Mouse (Mus musculus): Measurements from ENCODE around the gene Pigt.

Pigt gene

DNA sequence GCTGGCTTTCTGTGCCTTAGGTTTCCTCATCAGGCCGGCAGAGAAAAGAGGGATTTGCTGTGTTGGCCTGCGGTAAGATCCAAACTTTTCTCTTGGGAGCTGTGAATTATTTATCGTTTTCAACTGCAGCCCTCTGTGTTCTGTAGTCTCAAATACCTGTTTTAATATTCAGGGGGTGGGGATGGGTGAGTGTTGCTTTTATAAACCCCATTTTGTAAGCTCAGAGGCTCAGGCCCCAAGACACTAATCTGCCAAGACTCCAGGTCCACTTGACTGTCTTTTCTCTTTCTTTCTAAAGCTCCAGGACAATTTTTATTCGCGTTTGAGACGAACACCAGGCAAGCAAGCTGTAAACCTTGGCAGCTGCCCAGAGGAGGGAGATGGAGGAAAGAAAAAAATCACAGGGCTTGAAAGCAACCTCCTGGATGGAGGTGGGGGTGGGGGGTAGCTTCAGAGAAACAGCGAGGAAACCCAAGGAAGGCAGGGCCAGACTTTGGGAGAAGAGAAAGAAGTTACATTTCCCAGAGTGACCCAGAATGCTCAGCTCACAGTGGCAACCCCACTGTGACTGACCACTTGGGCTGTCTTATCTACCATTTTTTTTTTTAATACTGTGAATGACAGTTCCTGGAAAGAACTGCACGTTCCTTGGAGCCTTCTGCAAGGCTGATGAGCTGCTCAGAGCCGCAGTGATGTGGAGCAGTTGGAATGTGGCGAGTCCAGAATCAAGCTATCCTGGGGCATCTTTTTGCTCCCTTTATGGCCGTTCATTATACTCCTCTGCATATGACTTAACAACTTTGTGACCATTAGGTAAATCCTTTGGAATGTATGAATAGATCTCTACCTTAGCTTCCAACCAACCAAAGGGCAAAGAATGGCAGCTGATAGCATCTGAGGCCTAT is 21.2 kb downstream of the Pigt start:
- no peak for DNase-seq (ENCODE audit: extremely low read depth, insufficient read length, low spot score)

DNA sequence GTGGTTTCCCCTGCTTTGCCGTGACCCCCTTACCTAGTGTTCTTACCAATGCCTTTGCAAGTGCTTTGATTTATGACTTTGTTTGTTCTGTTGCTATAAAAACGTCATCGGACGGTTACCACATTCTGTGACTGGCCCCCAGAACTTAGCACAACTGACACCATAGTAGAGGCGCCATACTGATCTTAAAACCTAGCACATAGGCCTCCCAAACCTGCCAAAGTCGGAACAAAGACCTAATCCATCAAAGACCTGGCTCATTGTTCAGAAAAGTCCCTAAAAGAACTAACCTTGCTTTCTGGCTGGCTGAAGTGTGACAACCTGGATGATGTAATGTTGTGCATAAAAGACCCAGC is 21.8 kb downstream of the Pigt start:
- DNase-seq (ENCODE audit: extremely low read depth, insufficient read length, low spot score): no peak

DNA sequence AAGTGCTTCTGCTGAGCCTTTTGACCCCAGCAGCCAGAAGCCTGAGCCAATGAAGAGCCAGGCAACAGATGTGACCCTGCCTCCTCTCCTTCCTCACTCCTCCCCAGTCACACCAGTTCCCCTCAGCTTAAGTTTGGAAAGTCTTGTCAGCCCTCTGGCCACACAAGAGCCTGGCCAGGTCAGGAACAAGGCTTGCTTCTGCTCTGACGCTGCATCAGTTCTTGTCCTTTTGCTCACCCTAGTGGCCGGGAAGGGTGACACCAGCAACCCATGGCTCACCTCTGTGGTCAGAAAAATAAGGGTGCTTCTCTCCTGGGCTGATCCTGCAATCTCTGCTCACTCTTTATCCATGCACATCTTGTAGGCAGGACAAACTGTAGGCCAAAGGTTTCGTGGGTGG is 23.5 kb downstream of the Pigt start:
- DNase-seq (ENCODE audit: extremely low read depth, insufficient read length, low spot score): peak; percentile 67

- peak; percentile 87 for DNase-seq (ENCODE audit: extremely low read depth, insufficient read length, low spot score)
Observed at GRCm38 (mm10) chr2:164521841-164522240, 24.5 kb downstream of the Pigt start.

- DNase-seq (ENCODE audit: extremely low read depth, insufficient read length, low spot score): peak; percentile 63
Observed at GRCm38 (mm10) chr2:164522280-164522679, 25.0 kb downstream of the Pigt start.

- DNase-seq (ENCODE audit: extremely low read depth, insufficient read length, low spot score): no peak
Observed at GRCm38 (mm10) chr2:164523301-164523773, 26.0 kb downstream of the Pigt start.

DNA sequence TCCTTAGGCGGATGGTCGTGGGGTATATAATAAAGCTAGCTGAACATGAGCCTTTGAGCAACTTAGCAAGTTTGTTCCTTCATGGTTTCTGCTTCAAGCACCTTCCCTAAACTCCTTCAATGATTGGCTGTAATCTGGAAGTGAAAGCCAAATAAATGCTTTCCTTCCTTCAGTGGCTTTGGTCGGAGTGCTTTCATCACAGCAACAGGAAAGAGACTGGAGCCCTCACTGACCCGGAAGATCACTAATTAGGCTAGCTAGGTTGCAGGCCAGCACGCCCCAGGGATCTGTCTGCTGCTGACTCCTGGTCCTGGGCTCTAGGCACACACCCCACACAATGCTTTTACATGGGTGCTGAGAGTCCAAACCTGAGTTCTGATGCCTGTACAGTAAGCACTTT is 31.2 kb downstream of the Pigt start:
- no peak for DNase-seq (ENCODE audit: extremely low read depth, insufficient read length, low spot score)

DNA sequence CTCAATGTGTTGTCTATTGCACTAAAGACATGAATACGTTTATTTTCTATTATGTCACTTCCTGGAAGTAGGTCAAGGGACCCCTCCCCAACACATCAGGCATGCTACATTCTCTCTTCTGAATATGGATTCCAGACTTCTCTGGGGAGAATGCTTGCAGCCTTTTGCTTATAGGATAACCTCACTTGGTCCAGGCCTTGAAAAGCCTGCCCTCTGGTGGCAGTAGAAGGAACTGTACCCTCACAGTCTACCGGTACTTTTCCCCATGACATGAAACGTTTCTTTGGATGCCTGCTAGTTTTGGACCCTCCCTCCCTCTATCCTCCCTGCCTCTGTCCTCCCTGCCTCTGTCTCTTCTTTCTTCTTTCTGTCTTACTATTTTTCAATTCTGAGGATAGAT is 33.8 kb downstream of the Pigt start:
- no peak for DNase-seq (ENCODE audit: extremely low read depth, insufficient read length, low spot score)

DNA sequence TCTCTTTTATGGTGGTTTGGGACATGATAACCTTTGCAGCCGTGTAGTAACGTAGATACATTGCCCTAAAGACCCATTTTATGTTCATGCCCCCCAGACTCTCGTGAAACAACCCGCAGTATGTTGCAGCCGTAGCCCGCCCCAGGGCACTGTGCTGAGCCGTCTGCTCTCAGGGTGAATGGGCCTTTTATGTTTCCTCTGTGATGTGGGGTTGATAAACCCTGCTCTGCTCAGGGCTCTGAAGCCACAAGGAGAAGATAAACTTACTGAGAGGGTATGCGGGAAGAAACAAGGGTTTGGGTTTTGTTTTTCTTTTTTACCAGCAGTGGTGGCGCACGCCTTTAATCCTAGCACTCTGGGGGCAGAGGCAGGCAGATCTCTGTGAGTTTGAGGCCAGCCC is 37.0 kb downstream of the Pigt start:
- no peak for DNase-seq (ENCODE audit: extremely low read depth, insufficient read length, low spot score)

DNA sequence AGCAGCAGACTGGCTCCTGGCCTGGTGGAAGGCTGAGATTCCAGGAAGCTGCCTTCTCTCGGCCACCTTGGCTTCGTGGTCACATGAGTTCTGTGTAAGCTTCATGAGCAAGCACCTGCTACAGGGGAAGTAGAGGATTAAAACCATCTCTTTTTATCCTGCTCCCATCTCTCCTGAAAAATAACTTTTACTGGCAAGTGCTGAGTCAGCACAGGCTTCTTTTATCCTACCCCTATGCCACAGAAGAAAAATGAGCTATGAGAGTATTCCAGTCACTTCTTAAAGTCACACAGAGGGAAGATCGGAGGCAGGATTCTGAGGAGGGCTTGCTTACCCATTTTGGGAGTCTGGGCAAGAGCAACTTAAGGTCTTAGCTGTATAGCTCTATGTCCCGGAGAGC is 39.7 kb downstream of the Pigt start:
- DNase-seq (ENCODE audit: extremely low read depth, insufficient read length, low spot score): no peak

DNA sequence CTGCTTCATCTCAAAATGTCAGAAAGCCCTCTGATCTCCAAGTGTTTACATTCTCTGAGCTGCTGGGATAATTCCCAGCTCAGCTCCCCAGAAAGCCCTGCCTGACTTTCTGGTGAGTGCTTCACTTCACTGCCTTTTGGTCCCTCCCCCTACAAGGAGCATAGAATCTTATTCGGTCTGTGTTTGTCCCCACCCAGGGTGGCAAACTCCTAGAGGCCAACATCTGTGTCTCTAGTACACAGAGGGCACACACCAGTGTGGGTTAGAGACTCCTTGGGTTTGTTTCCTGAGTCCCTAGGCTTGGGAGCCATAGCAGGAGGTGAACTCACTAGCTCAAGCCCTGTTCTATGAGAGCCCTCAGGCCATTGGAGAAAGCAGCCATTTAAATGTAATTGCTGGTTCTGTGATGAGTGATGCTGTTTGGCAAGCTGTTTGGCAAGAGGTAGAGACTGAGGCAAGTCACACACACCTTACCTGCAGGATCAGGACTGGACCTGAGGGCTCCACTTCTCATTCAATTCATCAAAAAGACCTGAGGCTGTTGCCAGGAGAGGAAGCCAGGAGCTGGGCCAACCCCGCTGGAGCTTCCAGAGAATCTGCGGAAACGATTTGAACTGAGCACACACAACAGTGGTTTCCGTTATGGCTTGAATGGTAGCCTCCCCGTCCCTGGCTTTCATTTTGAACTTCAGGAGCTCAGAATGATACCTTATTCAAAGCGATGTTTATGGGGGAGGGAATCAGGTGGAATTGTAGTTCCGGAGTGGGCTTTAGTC is 43.5 kb downstream of the Pigt start:
- no peak for DNase-seq (ENCODE audit: extremely low read depth, insufficient read length, low spot score)

DNA sequence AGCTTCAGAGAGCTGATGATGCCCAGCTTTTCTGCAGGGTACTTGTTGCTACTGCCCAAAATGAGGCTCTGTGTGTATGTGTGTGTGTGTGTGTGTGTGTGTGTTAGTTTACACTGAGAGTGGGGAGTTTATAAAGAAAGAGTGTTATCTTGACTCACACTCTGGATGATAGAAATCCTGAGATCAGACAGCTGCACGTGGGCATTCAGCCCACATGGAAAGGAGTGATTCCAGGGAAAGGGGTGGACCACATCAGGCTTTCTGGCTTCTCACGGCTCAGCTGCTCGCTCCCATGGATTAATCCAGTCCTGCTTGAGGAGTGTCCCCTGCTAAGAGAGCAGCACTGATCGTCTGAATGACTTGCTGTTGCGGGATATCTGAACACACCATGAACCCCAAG is 44.8 kb downstream of the Pigt start:
- DNase-seq (ENCODE audit: extremely low read depth, insufficient read length, low spot score): no peak

DNA sequence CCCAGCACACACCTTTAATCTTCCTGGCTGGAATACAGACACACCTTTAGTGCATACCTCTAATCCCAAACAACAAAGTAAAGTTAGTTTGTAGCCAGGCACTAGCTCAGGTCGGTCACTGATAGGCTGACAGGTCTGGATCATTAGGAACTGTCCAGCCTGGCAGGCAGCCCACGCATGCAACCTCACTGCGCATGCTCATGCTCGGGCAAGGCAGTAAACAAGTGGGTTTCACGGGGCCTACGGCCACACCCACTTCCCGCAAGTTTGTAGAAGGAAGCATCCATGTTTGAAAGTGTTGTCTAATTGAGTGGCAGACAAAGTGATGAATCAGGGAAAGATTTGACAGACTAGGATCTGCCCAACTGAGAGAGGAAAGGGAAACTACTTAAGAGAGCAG is 45.3 kb downstream of the Pigt start:
- no peak for DNase-seq (ENCODE audit: extremely low read depth, insufficient read length, low spot score)

DNA sequence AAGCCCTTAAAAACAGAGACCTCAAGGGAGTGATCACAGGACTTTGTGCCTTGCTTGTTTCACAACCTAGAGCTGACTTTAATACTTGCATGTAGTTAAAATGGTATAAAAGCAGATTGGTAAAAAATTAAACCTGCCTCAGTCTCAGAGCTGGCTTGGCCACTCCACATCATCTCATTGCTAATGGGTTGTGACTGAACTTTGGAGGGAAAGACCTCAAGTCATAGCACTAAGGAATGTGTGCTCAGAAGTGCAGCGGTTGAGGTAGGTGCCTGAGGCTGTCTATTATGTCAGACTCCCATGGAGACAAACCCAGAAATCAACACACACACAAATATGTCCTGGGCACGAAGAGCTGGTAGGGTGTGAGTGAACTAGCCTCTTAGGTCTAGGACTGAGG is 46.4 kb downstream of the Pigt start:
- no peak for DNase-seq (ENCODE audit: extremely low read depth, insufficient read length, low spot score)

DNA sequence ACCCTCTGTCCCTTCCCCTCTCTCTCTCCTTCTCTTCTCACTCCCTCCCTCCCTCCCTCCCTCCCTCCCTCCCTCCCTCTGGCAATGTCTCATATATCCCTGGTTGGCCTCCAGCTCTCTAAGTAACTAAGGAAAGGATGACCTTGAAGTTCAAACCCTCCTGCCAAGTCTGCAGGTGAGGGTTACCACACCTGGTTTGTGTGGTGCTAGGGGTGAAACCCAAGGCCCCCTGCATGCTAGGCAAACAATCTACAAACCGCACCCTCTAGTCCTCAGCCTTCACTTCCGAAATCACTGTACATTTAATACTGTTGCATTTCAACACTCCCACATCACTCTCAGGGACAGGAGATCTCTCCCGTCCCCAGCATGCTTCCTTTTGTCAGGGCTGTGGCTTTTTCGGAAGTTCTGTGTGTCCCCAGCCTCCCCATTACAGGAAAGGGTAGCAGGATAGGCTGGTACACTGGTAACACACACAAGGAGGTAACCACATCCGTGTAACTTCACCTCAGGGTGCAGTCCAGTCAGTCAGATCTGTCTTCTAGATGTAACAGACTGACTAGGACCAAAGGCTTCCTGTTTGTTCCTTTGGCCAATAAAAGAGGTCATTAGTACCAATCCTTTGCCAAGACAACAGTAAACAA is 47.3 kb downstream of the Pigt start:
- DNase-seq (ENCODE audit: extremely low read depth, insufficient read length, low spot score): no peak

DNA sequence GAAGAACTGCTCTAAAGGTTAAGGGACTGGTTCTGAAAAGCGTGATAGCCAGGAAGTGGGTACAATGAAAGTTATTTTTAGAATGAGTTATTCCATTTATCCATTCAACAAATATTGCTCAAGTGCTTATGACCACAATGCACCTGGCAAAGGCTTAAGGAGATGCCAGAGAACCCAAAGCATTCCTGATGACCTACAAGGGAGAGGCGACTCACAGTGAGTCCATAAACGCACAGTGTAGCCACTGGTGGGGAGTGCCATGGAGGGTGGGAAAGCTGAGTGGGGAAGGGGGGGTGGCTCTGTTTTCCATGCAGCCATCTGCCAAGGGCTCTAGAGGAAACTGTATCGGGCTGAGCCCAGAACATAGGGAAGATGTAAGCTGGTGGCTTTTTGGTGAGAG is 52.0 kb downstream of the Pigt start:
- DNase-seq (ENCODE audit: extremely low read depth, insufficient read length, low spot score): peak; percentile 62

DNA sequence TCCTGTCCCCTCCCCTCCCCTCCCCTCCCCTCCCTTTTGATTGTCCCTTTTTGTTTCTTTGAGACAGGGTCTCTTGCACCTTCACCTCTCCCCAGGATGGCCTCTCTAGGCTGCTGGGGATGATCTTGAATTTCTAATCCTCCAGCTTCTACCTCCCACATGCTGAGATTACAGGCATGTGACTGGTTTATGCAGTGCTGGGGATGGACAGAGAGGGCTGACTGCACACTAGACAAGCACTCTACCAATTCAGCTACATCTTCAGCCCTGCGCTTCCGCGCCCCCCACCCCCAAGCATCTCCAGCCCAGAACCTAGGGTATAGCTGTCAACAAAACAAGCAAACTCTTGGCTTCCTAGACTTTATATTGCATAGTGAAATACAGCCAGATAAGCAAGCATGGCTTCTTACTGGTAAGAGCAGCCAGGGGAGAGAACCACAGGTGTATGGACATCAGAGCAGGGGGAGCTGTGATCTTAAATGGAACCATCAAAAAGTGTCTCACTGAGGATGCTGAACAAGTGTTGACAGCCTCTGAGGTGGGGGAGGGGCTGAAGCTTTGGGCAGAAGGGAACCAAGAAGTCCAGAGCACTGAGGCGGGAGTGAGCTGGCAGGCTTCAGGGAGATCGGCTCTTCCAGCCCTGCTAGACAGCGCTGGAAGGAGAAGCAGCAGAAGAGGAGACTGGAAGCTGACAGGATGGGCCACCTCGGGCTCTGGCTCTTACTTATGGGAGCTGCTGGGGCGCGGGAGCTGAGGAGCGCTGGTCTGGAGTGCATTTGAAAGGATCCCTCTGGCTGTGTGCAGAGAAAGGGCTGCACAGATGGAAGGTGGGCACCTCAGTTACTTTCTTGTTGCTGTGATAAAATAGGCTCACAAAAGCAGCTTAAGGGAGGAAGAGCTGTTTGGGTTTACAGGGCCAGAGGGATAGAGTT is 52.9 kb downstream of the Pigt start:
- no peak for DNase-seq (ENCODE audit: extremely low read depth, insufficient read length, low spot score)

DNA sequence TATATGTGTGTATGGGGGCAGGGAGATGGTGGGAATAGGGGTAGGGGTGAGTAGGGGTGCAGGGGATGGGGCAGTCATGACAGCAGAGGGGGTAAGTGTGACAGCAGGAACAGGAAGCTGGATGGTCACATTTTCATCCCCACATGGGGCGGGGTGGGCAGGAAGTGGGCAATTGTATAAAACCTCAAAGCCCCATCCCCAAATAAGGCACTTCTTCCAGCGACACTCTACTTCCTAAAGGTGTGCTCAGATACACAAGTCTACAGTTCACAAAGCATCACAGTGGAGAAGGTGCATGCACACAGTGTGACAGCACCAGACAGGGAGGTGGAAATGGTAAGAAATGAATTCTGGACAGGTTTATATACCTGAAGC is 53.6 kb downstream of the Pigt start:
- no peak for DNase-seq (ENCODE audit: extremely low read depth, insufficient read length, low spot score)

- DNase-seq (ENCODE audit: extremely low read depth, insufficient read length, low spot score): no peak
Observed at GRCm38 (mm10) chr2:164551502-164551901, 54.2 kb downstream of the Pigt start.
